Mouse (Mus musculus): ENCODE data around the gene Itsn1. TPM values are rescaled to one million over a fixed set of nuclear protein-coding genes. Genes with fewer than 3 reads are reported as not detected.

The Itsn1 gene
- total RNA-seq, 2 experiments from 2014 or later: 145 to 159 TPM

- no peak for DNase-seq (ENCODE audit: low spot score in 2 of 2)
Measured at GRCm38 (mm10) chr16:91804831-91805230, 75.8 kb downstream of the Itsn1 start.

- DNase-seq (ENCODE audit: low spot score in 2 of 2): no peak
Measured at GRCm38 (mm10) chr16:91810235-91810634, 81.2 kb downstream of the Itsn1 start.

- DNase-seq (ENCODE audit: low spot score in 2 of 2): no peak
Measured at GRCm38 (mm10) chr16:91811339-91811738, 82.3 kb downstream of the Itsn1 start.

- no peak for DNase-seq (ENCODE audit: low spot score in 2 of 2)
Measured at GRCm38 (mm10) chr16:91811876-91812275, 82.8 kb downstream of the Itsn1 start.

GRCm38 (mm10) chr16:91813543-91813942 is 84.5 kb downstream of the Itsn1 start:
- DNase-seq (ENCODE audit: low spot score in 2 of 2): no peak

- DNase-seq (ENCODE audit: low spot score in 2 of 2): no peak
Measured at GRCm38 (mm10) chr16:91815067-91815466, 86.0 kb downstream of the Itsn1 start.

- no peak for DNase-seq (ENCODE audit: low spot score in 2 of 2)
Measured at GRCm38 (mm10) chr16:91820299-91820698, 91.2 kb downstream of the Itsn1 start.

- DNase-seq (ENCODE audit: low spot score in 2 of 2): no peak
Measured at GRCm38 (mm10) chr16:91822325-91822724, 93.2 kb downstream of the Itsn1 start.

- DNase-seq (ENCODE audit: low spot score in 2 of 2): no peak
Measured at GRCm38 (mm10) chr16:91822759-91823158, 93.7 kb downstream of the Itsn1 start.

- no peak for DNase-seq (ENCODE audit: low spot score in 2 of 2)
Measured at GRCm38 (mm10) chr16:91825774-91826325, 96.8 kb downstream of the Itsn1 start.

- no peak for DNase-seq (ENCODE audit: low spot score in 2 of 2)
Measured at GRCm38 (mm10) chr16:91826893-91827292, 97.8 kb downstream of the Itsn1 start.

- DNase-seq (ENCODE audit: low spot score in 2 of 2): no peak
Measured at GRCm38 (mm10) chr16:91827456-91827855, 98.4 kb downstream of the Itsn1 start.

GRCm38 (mm10) chr16:91828160-91828559 is 99.1 kb downstream of the Itsn1 start:
- DNase-seq (ENCODE audit: low spot score in 2 of 2): no peak

GRCm38 (mm10) chr16:91828603-91829002 is 99.5 kb downstream of the Itsn1 start:
- DNase-seq (ENCODE audit: low spot score in 2 of 2): no peak

GRCm38 (mm10) chr16:91829121-91829520 is 100.0 kb downstream of the Itsn1 start:
- DNase-seq (ENCODE audit: low spot score in 2 of 2): no peak

- DNase-seq (ENCODE audit: low spot score in 2 of 2): no peak
Measured at GRCm38 (mm10) chr16:91830260-91830659, 101.2 kb downstream of the Itsn1 start.

GRCm38 (mm10) chr16:91833121-91833520 is 104.0 kb downstream of the Itsn1 start:
- no peak for DNase-seq (ENCODE audit: low spot score in 2 of 2)

- no peak for DNase-seq (ENCODE audit: low spot score in 2 of 2)
Measured at GRCm38 (mm10) chr16:91833558-91833957, 104.5 kb downstream of the Itsn1 start.

- DNase-seq (ENCODE audit: low spot score in 2 of 2): no peak
Measured at GRCm38 (mm10) chr16:91833981-91834380, 104.9 kb downstream of the Itsn1 start.

- no peak for DNase-seq (ENCODE audit: low spot score in 2 of 2)
Measured at GRCm38 (mm10) chr16:91835790-91836189, 106.7 kb downstream of the Itsn1 start.

GRCm38 (mm10) chr16:91836592-91837557 is 107.8 kb downstream of the Itsn1 start:
- no peak for DNase-seq (ENCODE audit: low spot score in 2 of 2)

- no peak for DNase-seq (ENCODE audit: low spot score in 2 of 2)
Measured at GRCm38 (mm10) chr16:91837558-91838041, 108.5 kb downstream of the Itsn1 start.

Measured in layer of hippocampus, postnatal 10 days (tissue).